Mouse (Mus musculus): ENCODE results near the gene Col15a1. TPM values are rescaled to one million over a fixed set of nuclear protein-coding genes. Genes with fewer than 3 reads are reported as not detected.

Col15a1 gene
- total and polyA plus RNA-seq, 2 experiments from 2014 or later: 19.9 to 40.7 TPM

GRCm38 (mm10) chr4:47302610-47303009 is 94.6 kb downstream of the Col15a1 start:
- 85% methylated on average over 7 of the region's 7 CpGs for WGBS
- Histone ChIP-seq H3K4me1 (ENCODE audit: control insufficient read depth, insufficient read depth) (no peaks in the 10 kb centered on the region), H3K27ac (ENCODE audit: low read depth) (no peak overlapping the region), H3K4me2 (ENCODE audit: low read depth, low read length) (no peak overlapping the region), H3K9ac (replicated peaks; ENCODE audit: low read depth, low read length) (no peak overlapping the region), H3K4me3 (ENCODE audit: low read depth, low read length) (no peak overlapping the region), H3K36me3 (replicated peaks; ENCODE audit: control insufficient read depth, insufficient read depth, low read length) (peaks cover 11% of the 10 kb centered on the region), H3K9me3 (replicated peaks; ENCODE audit: control insufficient read depth, low read length) (peaks cover 21% of the 10 kb centered on the region), H3K27me3 (ENCODE audit: control insufficient read depth, insufficient read depth, low read length) (no peaks in the 10 kb centered on the region; the same call in 1 of the 2 replicates)
- ATAC-seq (ENCODE audit: insufficient read depth, low read depth): no peak
- no peak for DNase-seq (ENCODE audit: low spot score)
- TF ChIP-seq EP300 (IDR thresholded peaks at IDR 0.05; ENCODE audit: low read depth): no peak
- no peak for TF ChIP-seq CTCF (IDR thresholded peaks at IDR 0.05; ENCODE audit: low read depth)

- H3K9me3 ChIP-seq (replicated peaks; ENCODE audit: control insufficient read depth, low read length): peaks cover 15% of the 10 kb centered on the region
- no peak overlapping the region for H3K9ac ChIP-seq (replicated peaks; ENCODE audit: low read depth, low read length)
- DNase-seq (ENCODE audit: low spot score) (peak; percentile 28), ATAC-seq (ENCODE audit: insufficient read depth, low read depth) (no peak)
- H3K4me1 ChIP-seq (ENCODE audit: control insufficient read depth, insufficient read depth): no peaks in the 10 kb centered on the region
- WGBS: 70% methylated on average over 5 of the region's 5 CpGs
- TF ChIP-seq EP300 (IDR thresholded peaks at IDR 0.05; ENCODE audit: low read depth): no peak
- no peak for TF ChIP-seq CTCF (IDR thresholded peaks at IDR 0.05; ENCODE audit: low read depth)
- no peak overlapping the region for H3K27ac ChIP-seq (ENCODE audit: low read depth)
- H3K27me3 ChIP-seq (ENCODE audit: control insufficient read depth, insufficient read depth, low read length): no peaks in the 10 kb centered on the region; the same call in 1 of the 2 replicates
- no peak overlapping the region for H3K4me2 ChIP-seq (ENCODE audit: low read depth, low read length)
- peaks cover 10% of the 10 kb centered on the region for H3K36me3 ChIP-seq (replicated peaks; ENCODE audit: control insufficient read depth, insufficient read depth, low read length)
- H3K4me3 ChIP-seq (ENCODE audit: low read depth, low read length): no peak overlapping the region
These were observed 95.5 kb downstream of the Col15a1 start for GRCm38 (mm10) chr4:47303340-47303998.

GRCm38 (mm10) chr4:47309886-47310625 is 102.1 kb downstream of the Col15a1 start:
- peak overlapping the region; percentile 1; the same call in 1 of the 2 replicates for H3K27ac ChIP-seq (ENCODE audit: low read depth)
- H3K27me3 ChIP-seq (ENCODE audit: control insufficient read depth, insufficient read depth, low read length): no peaks in the 10 kb centered on the region; the same call in 1 of the 2 replicates
- H3K36me3 ChIP-seq (replicated peaks; ENCODE audit: control insufficient read depth, insufficient read depth, low read length): no peaks in the 10 kb centered on the region
- H3K4me2 ChIP-seq (ENCODE audit: low read depth, low read length): no peak overlapping the region
- TF ChIP-seq CTCF (IDR thresholded peaks at IDR 0.05; ENCODE audit: low read depth) (no peak), EP300 (IDR thresholded peaks at IDR 0.05; ENCODE audit: low read depth) (no peak)
- WGBS: 82% methylated on average over 12 of the region's 12 CpGs
- no peak for ATAC-seq (ENCODE audit: insufficient read depth, low read depth)
- DNase-seq (ENCODE audit: low spot score): no peak
- peaks cover 7% of the 10 kb centered on the region for H3K4me1 ChIP-seq (ENCODE audit: control insufficient read depth, insufficient read depth)
- H3K4me3 ChIP-seq (ENCODE audit: low read depth, low read length): no peak overlapping the region
- no peaks in the 10 kb centered on the region for H3K9me3 ChIP-seq (replicated peaks; ENCODE audit: control insufficient read depth, low read length)
- no peak overlapping the region for H3K9ac ChIP-seq (replicated peaks; ENCODE audit: low read depth, low read length)

GRCm38 (mm10) chr4:47310812-47311211 is 102.9 kb downstream of the Col15a1 start:
- no peak overlapping the region for H3K9ac ChIP-seq (replicated peaks; ENCODE audit: low read depth, low read length)
- TF ChIP-seq CTCF (IDR thresholded peaks at IDR 0.05; ENCODE audit: low read depth) (no peak), EP300 (IDR thresholded peaks at IDR 0.05; ENCODE audit: low read depth) (no peak)
- H3K4me1 ChIP-seq (ENCODE audit: control insufficient read depth, insufficient read depth): peaks cover 12% of the 10 kb centered on the region
- no peak overlapping the region for H3K4me2 ChIP-seq (ENCODE audit: low read depth, low read length)
- DNase-seq (ENCODE audit: low spot score) (peak; percentile 74), ATAC-seq (ENCODE audit: insufficient read depth, low read depth) (peak; percentile 82)
- H3K27me3 ChIP-seq (ENCODE audit: control insufficient read depth, insufficient read depth, low read length): no peaks in the 10 kb centered on the region; the same call in 1 of the 2 replicates
- 0 out of 2 replicates have a peak overlapping the region, but pooled peaks have one; percentile 21 for H3K27ac ChIP-seq (ENCODE audit: low read depth)
- H3K4me3 ChIP-seq (ENCODE audit: low read depth, low read length): no peak overlapping the region
- no peaks in the 10 kb centered on the region for H3K36me3 ChIP-seq (replicated peaks; ENCODE audit: control insufficient read depth, insufficient read depth, low read length)
- WGBS: 7% methylated on average over 6 of the region's 6 CpGs
- H3K9me3 ChIP-seq (replicated peaks; ENCODE audit: control insufficient read depth, low read length): no peaks in the 10 kb centered on the region

GRCm38 (mm10) chr4:47311467-47311866 is 103.5 kb downstream of the Col15a1 start:
- no peak for ATAC-seq (ENCODE audit: insufficient read depth, low read depth)
- no peaks in the 10 kb centered on the region for H3K36me3 ChIP-seq (replicated peaks; ENCODE audit: control insufficient read depth, insufficient read depth, low read length)
- H3K9ac ChIP-seq (replicated peaks; ENCODE audit: low read depth, low read length): no peak overlapping the region
- TF ChIP-seq CTCF (IDR thresholded peaks at IDR 0.05; ENCODE audit: low read depth) (no peak), EP300 (IDR thresholded peaks at IDR 0.05; ENCODE audit: low read depth) (no peak)
- WGBS: 86% methylated on average over 6 of the region's 6 CpGs
- peaks cover 12% of the 10 kb centered on the region for H3K4me1 ChIP-seq (ENCODE audit: control insufficient read depth, insufficient read depth)
- H3K27me3 ChIP-seq (ENCODE audit: control insufficient read depth, insufficient read depth, low read length): no peaks in the 10 kb centered on the region; the same call in 1 of the 2 replicates
- no peak overlapping the region for H3K4me2 ChIP-seq (ENCODE audit: low read depth, low read length)
- H3K27ac ChIP-seq (ENCODE audit: low read depth): no peak overlapping the region
- H3K4me3 ChIP-seq (ENCODE audit: low read depth, low read length): no peak overlapping the region
- no peak for DNase-seq (ENCODE audit: low spot score)
- no peaks in the 10 kb centered on the region for H3K9me3 ChIP-seq (replicated peaks; ENCODE audit: control insufficient read depth, low read length)
